Mouse (Mus musculus) neural tube, embryonic 14.5 days (tissue): ENCODE results near the gene Mecom. TPM values are rescaled to one million over a fixed set of nuclear protein-coding genes. Genes with fewer than 3 reads are reported as not detected.

ENCODE experiments used
- ATAC-seq: fragments of 200-750 bp; cut with Nextera tagmentation; 2 replicates; pipeline ENCODE4 v1.8.0; 2017; ENCODE audit warnings: low read depth, mild to moderate bottlenecking, moderate TSS enrichment, moderate library complexity
- H3K27ac ChIP-seq: fragments of 300-500 bp; sonication (generic); 2 replicates; pipeline ENCODE4 v1.5.1; 2014; ENCODE audit warnings: low read depth, mild to moderate bottlenecking, control low read depth, low read length, moderate library complexity, mixed read lengths
- H3K27me3 ChIP-seq: fragments of 300-500 bp; sonication (generic); 2 replicates; pipeline ENCODE4 v1.6.1; 2014; ENCODE audit warnings: low read length; ENCODE audit not compliant: control insufficient read depth, insufficient read depth
- H3K36me3 ChIP-seq: fragments of 300-500 bp; sonication (generic); 2 replicates; pipeline ENCODE4 v1.6.1; 2014; ENCODE audit warnings: low read length, mixed read lengths; ENCODE audit not compliant: control insufficient read depth, insufficient read depth
- H3K4me1 ChIP-seq: fragments of 300-500 bp; sonication (generic); 2 replicates; pipeline ENCODE4 v1.6.1; 2014; ENCODE audit warnings: low read length; ENCODE audit not compliant: control insufficient read depth, insufficient read depth
- H3K4me2 ChIP-seq: fragments of 300-500 bp; sonication (generic); 2 replicates; pipeline ENCODE4 v1.6.1; 2014; ENCODE audit warnings: mild to moderate bottlenecking, low read depth, low read length, control low read depth
- H3K4me3 ChIP-seq: fragments of 300-500 bp; sonication (generic); 2 replicates; pipeline ENCODE4 v1.5.1; 2014; ENCODE audit warnings: low read depth, low read length, control low read depth, mixed read lengths
- H3K9ac ChIP-seq: fragments of 300-500 bp; sonication (generic); replicated peaks from 2 replicates; pipeline ENCODE4 v1.6.1; 2014; ENCODE audit warnings: low read depth, mild to moderate bottlenecking, control low read depth, low read length, mixed read lengths
- H3K9me3 ChIP-seq: fragments of 300-500 bp; sonication (generic); 2 replicates; pipeline ENCODE4 v1.6.1; 2016; ENCODE audit warnings: low read length; ENCODE audit not compliant: control insufficient read depth
- WGBS: fragments of 180-500 bp; shearing (Covaris S2); extraction: QIAGEN DNeasy Blood & Tissue Kit; methylation state at CpG from one replicate; pipeline ENCODE4 v1.1.7; 2014; 5-methylcytosine and 5-hydroxymethylcytosine counted together
- polyA plus RNA-seq: library from polyadenylated mRNA; unstranded; fragments of >200 nt; fragmentation: Nextera tagmentation; extraction: Ambion mirVana; gene quantifications from 2 replicates; pipeline ENCODE4 v1.2.1, GENCODE M21; 2014

Mecom gene
- polyA plus RNA-seq, 1 experiment from 2014 or later, result 6.4 TPM

GRCm38 (mm10) chr3:30503821-30504220 lies 44.0 kb downstream of the Mecom start:
- peaks cover 33% of the 10 kb centered on the region for H3K27me3 ChIP-seq

DNA sequence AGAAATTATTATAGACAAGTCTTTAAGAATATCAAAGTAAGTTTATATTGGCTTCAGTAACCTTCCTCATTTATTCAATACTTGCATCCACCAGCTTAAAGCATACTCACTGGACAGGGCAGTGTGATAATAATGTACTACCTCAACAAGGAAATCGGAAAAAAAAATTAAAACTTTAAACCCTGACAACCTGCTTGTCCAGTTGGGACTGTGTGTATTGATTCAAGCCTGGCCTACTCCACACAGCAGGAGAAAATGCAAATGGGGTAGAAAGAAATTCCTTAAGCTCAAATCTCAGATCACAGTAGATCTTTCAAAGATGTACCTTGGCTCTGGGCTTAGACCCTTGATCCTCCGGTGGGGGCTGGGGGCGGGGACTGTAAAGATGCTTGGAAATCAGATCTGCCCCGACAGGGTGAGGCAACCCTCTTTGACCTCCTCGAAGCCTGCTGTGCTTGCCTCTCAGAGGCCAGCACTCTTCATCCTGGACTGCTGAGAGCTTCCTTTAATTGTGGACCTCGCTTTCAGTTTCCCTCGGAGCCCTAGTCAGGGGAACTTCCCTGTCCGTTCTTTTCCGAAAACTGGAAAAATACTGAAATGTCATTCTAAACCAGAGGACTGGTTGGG lies 49.5 kb downstream of the Mecom start:
- 38% methylated on average over 9 of the region's 9 CpGs for WGBS
- H3K27ac ChIP-seq, result no peak overlapping the region
- no peak overlapping the region for H3K9ac ChIP-seq
- no peak overlapping the region for H3K4me3 ChIP-seq
- no peak overlapping the region for H3K4me2 ChIP-seq
- H3K36me3 ChIP-seq, result no peaks in the 10 kb centered on the region
- no peaks in the 10 kb centered on the region for H3K9me3 ChIP-seq
- no peak for ATAC-seq
- no peaks in the 10 kb centered on the region for H3K4me1 ChIP-seq
- no peaks in the 10 kb centered on the region for H3K27me3 ChIP-seq

More at GRCm38 (mm10) chr3:30503821-30504220, 44.0 kb downstream of the Mecom start:
- no peak overlapping the region for H3K27ac ChIP-seq
- no peak overlapping the region for H3K4me3 ChIP-seq
- peaks cover 11% of the 10 kb centered on the region for H3K4me1 ChIP-seq
- H3K9ac ChIP-seq, result no peak overlapping the region
- ATAC-seq, result no peak
- H3K9me3 ChIP-seq, result no peaks in the 10 kb centered on the region
- H3K36me3 ChIP-seq, result no peaks in the 10 kb centered on the region
- H3K4me2 ChIP-seq, result no peak overlapping the region

- no peak for ATAC-seq
- Histone ChIP-seq H3K9ac (no peak overlapping the region), H3K27me3 (no peaks in the 10 kb centered on the region), H3K4me1 (no peaks in the 10 kb centered on the region), H3K27ac (no peak overlapping the region), H3K9me3 (no peaks in the 10 kb centered on the region), H3K4me3 (no peak overlapping the region), H3K4me2 (no peak overlapping the region), H3K36me3 (no peaks in the 10 kb centered on the region)
- WGBS, result 75% methylated on average over 2 of the region's 2 CpGs
Measured at GRCm38 (mm10) chr3:30494371-30494770, 53.4 kb downstream of the Mecom start.

DNA sequence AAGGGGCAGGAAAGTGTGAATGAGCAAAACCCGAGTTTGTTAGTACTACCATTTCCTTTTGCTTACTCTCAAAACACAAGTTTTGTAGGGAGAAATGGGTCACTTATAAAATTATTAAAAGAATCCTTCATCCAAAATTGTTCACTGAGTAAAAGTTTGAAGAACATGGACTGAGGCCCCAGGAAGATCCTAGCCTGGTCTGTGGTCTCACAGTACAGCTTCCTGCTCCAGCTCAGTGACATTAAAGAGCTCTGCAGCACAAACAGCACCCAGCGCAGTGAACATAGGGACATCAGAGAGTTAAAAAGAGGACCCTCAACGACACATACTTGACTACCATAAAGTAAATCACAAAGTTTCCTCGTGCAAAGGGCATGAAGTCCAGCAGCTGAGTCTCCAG lies 59.0 kb downstream of the Mecom start:
- H3K9ac ChIP-seq, result no peak overlapping the region
- ATAC-seq, result no peak
- no peaks in the 10 kb centered on the region for H3K4me1 ChIP-seq
- H3K27ac ChIP-seq, result no peak overlapping the region
- no peaks in the 10 kb centered on the region for H3K9me3 ChIP-seq
- no peak overlapping the region for H3K4me2 ChIP-seq
- no peaks in the 10 kb centered on the region for H3K27me3 ChIP-seq
- no peaks in the 10 kb centered on the region for H3K36me3 ChIP-seq
- H3K4me3 ChIP-seq, result no peak overlapping the region
- 50% methylated on average over 4 of the region's 4 CpGs for WGBS

- Histone ChIP-seq H3K4me3 (no peak overlapping the region), H3K9me3 (no peaks in the 10 kb centered on the region), H3K27me3 (no peaks in the 10 kb centered on the region), H3K27ac (no peak overlapping the region), H3K9ac (no peak overlapping the region), H3K36me3 (no peaks in the 10 kb centered on the region), H3K4me2 (no peak overlapping the region), H3K4me1 (no peaks in the 10 kb centered on the region)
- WGBS, result 86% methylated on average over 4 of the region's 4 CpGs
- ATAC-seq, result no peak
Measured at GRCm38 (mm10) chr3:30486422-30486821, 61.4 kb downstream of the Mecom start.

DNA sequence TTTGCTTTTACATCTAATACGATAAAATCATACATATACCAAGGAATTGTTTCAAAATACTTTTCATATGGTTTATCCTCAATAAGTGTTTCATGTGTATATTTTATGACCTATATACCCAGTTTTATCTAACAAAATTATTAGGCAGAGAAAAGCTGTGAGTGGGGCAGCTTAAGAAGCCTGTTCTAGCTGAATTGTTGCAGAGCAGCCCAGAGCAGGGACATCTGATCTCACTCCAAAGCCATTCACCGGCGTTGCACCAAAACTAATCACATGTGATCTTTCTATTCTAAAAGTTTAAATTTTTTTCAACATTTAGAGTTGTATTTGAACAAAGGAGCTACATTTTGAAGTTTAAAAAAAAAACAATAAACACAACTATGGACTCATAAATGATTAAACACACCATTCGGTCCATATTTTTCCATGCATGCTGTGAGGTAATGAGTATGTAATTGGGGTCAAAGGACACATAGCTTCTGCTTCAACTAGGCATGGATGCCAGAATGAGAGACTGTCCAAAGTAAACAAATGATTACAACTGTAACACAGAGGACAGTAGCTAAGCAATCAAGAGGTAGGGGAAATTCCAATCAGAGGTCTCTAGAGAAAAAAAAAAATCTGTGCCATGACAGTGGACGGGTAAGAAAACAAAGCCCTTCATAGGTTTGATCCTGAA lies 64.7 kb downstream of the Mecom start:
- Histone ChIP-seq H3K27ac (no peak overlapping the region), H3K4me3 (no peak overlapping the region), H3K36me3 (no peaks in the 10 kb centered on the region), H3K9ac (no peak overlapping the region), H3K4me1 (no peaks in the 10 kb centered on the region), H3K4me2 (no peak overlapping the region), H3K27me3 (no peaks in the 10 kb centered on the region), H3K9me3 (no peaks in the 10 kb centered on the region)
- ATAC-seq, result no peak
- 45% methylated on average over 5 of the region's 5 CpGs for WGBS

- no peaks in the 10 kb centered on the region for H3K9me3 ChIP-seq
Measured at GRCm38 (mm10) chr3:30481682-30482081, 66.1 kb downstream of the Mecom start.

DNA sequence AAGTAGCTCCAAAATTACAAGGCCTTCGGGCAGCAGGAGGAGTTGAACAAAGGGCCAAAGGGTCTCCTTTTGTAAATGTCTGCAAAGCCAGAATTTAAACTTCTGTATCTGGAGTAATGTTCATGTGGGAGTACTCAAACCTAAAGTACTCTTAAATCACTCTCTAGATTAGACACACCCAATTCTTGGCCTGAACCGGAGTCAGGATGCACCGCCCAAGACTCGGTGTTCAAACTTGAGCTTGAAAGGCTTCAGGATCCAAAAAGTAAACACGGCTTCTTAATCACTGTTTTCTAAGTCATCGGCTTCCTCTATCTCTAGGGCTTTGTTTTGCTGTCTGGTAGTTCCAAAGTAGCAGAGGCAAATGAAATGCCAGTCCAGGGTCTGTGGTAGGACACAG lies 67.3 kb downstream of the Mecom start:
- H3K4me1 ChIP-seq, result no peaks in the 10 kb centered on the region
- no peak overlapping the region for H3K9ac ChIP-seq
- no peak overlapping the region for H3K27ac ChIP-seq
- no peak overlapping the region for H3K4me2 ChIP-seq
- H3K9me3 ChIP-seq, result no peaks in the 10 kb centered on the region
- ATAC-seq, result no peak
- H3K27me3 ChIP-seq, result no peaks in the 10 kb centered on the region
- H3K36me3 ChIP-seq, result no peaks in the 10 kb centered on the region
- WGBS, result 74% methylated on average over 6 of the region's 6 CpGs
- H3K4me3 ChIP-seq, result no peak overlapping the region

More at GRCm38 (mm10) chr3:30481682-30482081, 66.1 kb downstream of the Mecom start:
- Histone ChIP-seq H3K36me3 (no peaks in the 10 kb centered on the region), H3K9ac (no peak overlapping the region), H3K4me1 (no peaks in the 10 kb centered on the region), H3K4me3 (no peak overlapping the region), H3K4me2 (no peak overlapping the region), H3K27ac (no peak overlapping the region), H3K27me3 (no peaks in the 10 kb centered on the region)
- ATAC-seq, result peak; percentile 34; the same call in 1 of the 2 replicates
- WGBS, result 21% methylated on average over 10 of the region's 10 CpGs

DNA sequence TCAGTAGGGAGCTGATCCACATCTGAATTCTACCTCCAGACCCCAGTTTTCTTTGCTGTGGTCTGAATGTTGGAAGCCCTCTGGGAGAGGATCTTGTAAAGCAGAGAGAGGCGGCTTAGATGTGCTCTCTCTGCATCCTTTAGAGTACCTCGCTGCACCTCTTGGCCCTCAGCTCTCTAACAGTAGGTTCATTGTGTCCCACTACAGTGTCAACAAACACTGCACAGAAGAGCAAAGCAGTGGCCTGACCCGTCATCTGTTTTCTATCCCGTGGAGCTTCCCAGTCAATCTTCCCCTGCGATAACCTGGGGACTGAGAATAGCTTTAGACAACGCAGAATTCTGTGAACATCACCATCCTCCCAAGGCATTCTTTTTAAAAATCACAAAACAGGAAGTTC lies 69.6 kb downstream of the Mecom start:
- no peak overlapping the region for H3K4me3 ChIP-seq
- H3K4me1 ChIP-seq, result no peaks in the 10 kb centered on the region
- H3K27me3 ChIP-seq, result no peaks in the 10 kb centered on the region
- H3K9ac ChIP-seq, result no peak overlapping the region
- ATAC-seq, result no peak
- H3K4me2 ChIP-seq, result no peak overlapping the region
- no peaks in the 10 kb centered on the region for H3K36me3 ChIP-seq
- no peak overlapping the region for H3K27ac ChIP-seq
- 61% methylated on average over 6 of the region's 6 CpGs for WGBS
- no peaks in the 10 kb centered on the region for H3K9me3 ChIP-seq
